Mouse (Mus musculus) liver, adult 2 months (tissue): ENCODE data around the gene Slc34a3. TPM values are rescaled to one million over a fixed set of nuclear protein-coding genes. Genes with fewer than 3 reads are reported as not detected.

ENCODE experiments used
- DNase-seq: peaks from one replicate; pipeline ENCODE4 v3.0.0-alpha.2; 2011; ENCODE audit warnings: low read depth, low spot score; ENCODE audit errors: extremely low read depth
- H3K27ac ChIP-seq: fragments of 200-500 bp; replicated peaks from 2 replicates; pipeline ENCODE4 v1.5.1; 2012; ENCODE audit warnings: low read depth, mild to moderate bottlenecking, control low read depth, inconsistent platforms, low read length; ENCODE audit not compliant: insufficient read depth
- H3K27me3 ChIP-seq: fragments of 200-500 bp; 2 replicates; pipeline ENCODE4 v1.6.1; 2012; ENCODE audit warnings: mild to moderate bottlenecking, moderate library complexity, low read length, inconsistent platforms; ENCODE audit not compliant: control insufficient read depth, insufficient read depth
- H3K36me3 ChIP-seq: fragments of 200-500 bp; 2 replicates; pipeline ENCODE4 v1.6.1; 2012; ENCODE audit warnings: low read length, inconsistent platforms; ENCODE audit not compliant: control insufficient read depth, insufficient read depth
- H3K4me1 ChIP-seq: fragments of 200-500 bp; 2 replicates; pipeline ENCODE4 v1.6.1; 2011; ENCODE audit warnings: low read length; ENCODE audit not compliant: control insufficient read depth, insufficient read depth
- H3K4me3 ChIP-seq: fragments of 200-500 bp; 2 replicates; pipeline ENCODE4 v1.5.1; 2011; ENCODE audit warnings: low read depth, mild to moderate bottlenecking, control low read depth, low read length, moderate library complexity; ENCODE audit not compliant: insufficient read depth
- H3K79me2 ChIP-seq: fragments of 200-500 bp; 2 replicates; pipeline ENCODE4 v1.6.1; 2012; ENCODE audit warnings: inconsistent platforms, mild to moderate bottlenecking, low read length, moderate library complexity; ENCODE audit not compliant: control insufficient read depth, insufficient read depth
- H3K9ac ChIP-seq: fragments of 200-500 bp; 2 replicates; pipeline ENCODE4 v1.6.1; 2012; ENCODE audit warnings: low read depth, mild to moderate bottlenecking, control low read depth, inconsistent platforms, low read length
- CTCF ChIP-seq: fragments of 200-500 bp; IDR thresholded peaks from 2 replicates; pipeline ENCODE4 v1.5.1; 2011; ENCODE audit warnings: low read depth, low read length, control low read depth
- POLR2A ChIP-seq: fragments of 200-500 bp; IDR thresholded peaks from 2 replicates; pipeline ENCODE4 v1.6.1; 2011; ENCODE audit warnings: low read length, control low read depth; ENCODE audit not compliant: insufficient read depth; ENCODE audit errors: extremely low read depth
- WGBS: fragments of 180-500 bp; shearing (Covaris S2); methylation state at CpG from one replicate; pipeline ENCODE4 v1.1.7; 2018; 5-methylcytosine and 5-hydroxymethylcytosine counted together
- polyA plus RNA-seq: library from polyadenylated mRNA; depleted of rRNA; stranded (reverse); fragments of >200 nt; gene quantifications from 2 replicates; pipeline ENCODE4 v1.2.3, GENCODE M21; 2012
- total RNA-seq: library from RNA; depleted of rRNA; stranded (reverse); fragments of >200 nt; gene quantifications from 2 replicates; pipeline ENCODE4 v1.2.3, GENCODE M21; 2014

Slc34a3 gene
- total and polyA plus RNA-seq, 2 experiments: not detected

DNA sequence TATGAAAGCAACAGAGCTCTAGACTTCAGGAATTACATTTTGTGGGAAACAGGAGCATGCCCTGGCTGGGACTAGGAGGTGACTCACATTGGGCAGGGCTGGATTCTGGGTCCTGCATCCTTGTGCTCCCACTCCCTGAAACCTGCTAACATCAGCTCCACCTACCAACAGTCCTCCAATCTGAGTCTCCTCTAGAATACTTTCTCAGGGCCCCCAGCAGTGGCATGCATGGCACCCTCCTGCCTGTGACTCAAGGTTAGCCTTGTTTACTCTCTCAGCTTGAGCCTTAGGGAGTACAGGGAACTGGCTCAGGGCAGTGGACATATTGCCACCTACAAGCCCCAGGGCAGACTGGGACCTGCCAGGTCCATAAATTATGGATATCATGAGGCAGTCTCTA, 3.9 kb upstream of the Slc34a3 start:
- Histone ChIP-seq H3K27me3 (0 out of 2 replicates have a peak, but pooled peaks cover 7% of the 10 kb centered on the region), H3K4me1 (peaks cover 4% of the 10 kb centered on the region; the same call in 1 of the 2 replicates), H3K4me3 (no peak overlapping the region), H3K79me2 (no peaks in the 10 kb centered on the region), H3K27ac (no peak overlapping the region), H3K36me3 (no peaks in the 10 kb centered on the region), H3K9ac (no peak overlapping the region)
- TF ChIP-seq POLR2A: no peak
- no peak for TF ChIP-seq CTCF
- no peak for DNase-seq

- no peaks in the 10 kb centered on the region for H3K79me2 ChIP-seq
- H3K27ac ChIP-seq: no peak overlapping the region
- H3K9ac ChIP-seq: no peak overlapping the region
- DNase-seq: no peak
- no peak for TF ChIP-seq POLR2A
- TF ChIP-seq CTCF: no peak
- peaks cover 4% of the 10 kb centered on the region; the same call in 1 of the 2 replicates for H3K4me1 ChIP-seq
- H3K36me3 ChIP-seq: no peaks in the 10 kb centered on the region
- no peak overlapping the region for H3K4me3 ChIP-seq
- 0 out of 2 replicates have a peak, but pooled peaks cover 7% of the 10 kb centered on the region for H3K27me3 ChIP-seq
- 58% methylated on average over 4 of the region's 4 CpGs for WGBS
Measured at GRCm38 (mm10) chr2:25237522-25237921, 3.4 kb upstream of the Slc34a3 start.

GRCm38 (mm10) chr2:25236614-25237013, 2.5 kb upstream of the Slc34a3 start, which contains the start of gene Rnf224:
Gene Rnf224 (minus strand): TSS chr2:25236787.
- Histone ChIP-seq H3K9ac (no peak within 1 kb of the TSS), H3K4me3 (no peak within 1 kb of the TSS), H3K36me3 (no peaks in the 10 kb centered on the region), H3K27ac (no peak within 1 kb of the TSS), H3K4me1 (peaks cover 4% of the 10 kb centered on the region; the same call in 1 of the 2 replicates), H3K27me3 (0 out of 2 replicates have a peak, but pooled peaks cover 4% of the 10 kb centered on the region), H3K79me2 (no peaks in the 10 kb centered on the region)
- no peak for DNase-seq
- TF ChIP-seq POLR2A (no peak), CTCF (no peak)
- 39% methylated on average over 8 of the region's 8 CpGs for WGBS

DNA sequence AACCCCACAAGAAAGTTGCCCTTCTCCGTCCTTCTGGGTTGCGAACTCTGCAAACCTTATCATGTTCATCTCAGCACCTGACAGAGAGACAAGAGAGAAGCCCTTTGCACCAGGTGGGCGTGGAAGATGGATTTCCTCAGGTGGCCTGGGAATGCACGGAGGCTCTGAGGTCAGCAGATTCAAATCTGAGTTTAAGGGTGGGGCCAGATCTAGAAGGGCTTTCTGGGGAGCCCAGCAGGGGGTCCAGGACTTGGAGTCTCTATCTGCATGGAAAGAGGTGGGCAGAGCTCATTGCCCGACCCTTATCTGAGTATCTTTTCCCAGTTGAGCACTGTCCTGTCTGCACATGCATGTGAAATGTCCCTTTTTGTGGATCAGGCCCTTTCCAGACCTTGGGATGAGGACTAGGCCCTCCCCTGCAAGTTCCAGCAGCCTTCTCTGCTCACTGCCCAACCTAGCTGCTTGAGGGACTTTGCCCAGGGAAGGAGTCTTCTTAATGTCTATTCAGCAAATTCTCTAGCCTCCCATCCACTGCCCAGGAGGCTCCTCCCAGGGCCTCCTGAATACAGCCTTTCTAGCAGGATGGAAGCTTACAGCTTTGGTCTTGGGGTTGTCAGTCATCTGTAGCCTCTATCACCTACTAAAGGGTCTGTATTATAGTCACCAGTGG, 522 bp upstream of the Slc34a3 start:
- Histone ChIP-seq H3K4me1 (no peaks in the 10 kb centered on the region), H3K27ac (no peak overlapping the region), H3K36me3 (no peaks in the 10 kb centered on the region), H3K79me2 (no peaks in the 10 kb centered on the region), H3K27me3 (no peaks in the 10 kb centered on the region), H3K9ac (no peak overlapping the region), H3K4me3 (no peak overlapping the region)
- 61% methylated on average over 5 of the region's 5 CpGs for WGBS
- no peak for DNase-seq
- no peak for TF ChIP-seq CTCF
- no peak for TF ChIP-seq POLR2A

DNA sequence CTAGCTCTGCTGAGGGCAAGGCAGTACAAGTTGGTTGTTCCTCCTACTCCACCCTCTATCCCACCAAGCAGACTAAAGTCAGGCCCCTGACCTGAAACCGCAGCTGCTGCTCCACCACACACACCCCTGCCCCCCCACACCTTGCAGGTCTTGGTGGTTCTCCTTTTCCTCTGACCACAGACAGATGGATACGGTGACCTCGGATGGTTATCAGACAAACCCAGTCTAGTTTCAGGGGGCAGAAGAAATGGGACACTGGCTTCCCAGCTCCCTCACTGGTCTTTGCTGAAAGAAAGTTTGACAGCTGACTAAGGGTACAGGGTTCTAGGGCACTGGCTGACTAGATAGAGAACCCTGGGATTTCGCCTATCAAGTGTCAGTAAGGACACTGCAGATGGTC, 743 bp downstream of the Slc34a3 start:
- Histone ChIP-seq H3K79me2 (no peaks in the 10 kb centered on the region), H3K27ac (no peak overlapping the region), H3K27me3 (no peaks in the 10 kb centered on the region), H3K4me1 (no peaks in the 10 kb centered on the region), H3K9ac (no peak overlapping the region), H3K36me3 (no peaks in the 10 kb centered on the region), H3K4me3 (no peak overlapping the region)
- 73% methylated on average over 4 of the region's 4 CpGs for WGBS
- no peak for TF ChIP-seq CTCF
- no peak for DNase-seq

- no peak overlapping the region for H3K9ac ChIP-seq
- WGBS: 69% methylated on average over 12 of the region's 12 CpGs
Measured at GRCm38 (mm10) chr2:25231038-25231437, 3.1 kb downstream of the Slc34a3 start.

More at GRCm38 (mm10) chr2:25231038-25231437, 3.1 kb downstream of the Slc34a3 start:
- Histone ChIP-seq H3K36me3 (no peaks in the 10 kb centered on the region), H3K27ac (no peak overlapping the region), H3K4me1 (no peaks in the 10 kb centered on the region), H3K4me3 (no peak overlapping the region), H3K27me3 (no peaks in the 10 kb centered on the region), H3K79me2 (no peaks in the 10 kb centered on the region)
- TF ChIP-seq POLR2A (no peak), CTCF (no peak)
- DNase-seq: no peak
